Mouse (Mus musculus) embryo, embryonic 11.5 days (tissue): ENCODE data around the gene Spint2.

ENCODE experiments used
- DNase-seq: peaks from one replicate; pipeline ENCODE4 v3.0.0-alpha.2; 2012; ENCODE audit warnings: low read depth, low spot score

Spint2 gene

DNA sequence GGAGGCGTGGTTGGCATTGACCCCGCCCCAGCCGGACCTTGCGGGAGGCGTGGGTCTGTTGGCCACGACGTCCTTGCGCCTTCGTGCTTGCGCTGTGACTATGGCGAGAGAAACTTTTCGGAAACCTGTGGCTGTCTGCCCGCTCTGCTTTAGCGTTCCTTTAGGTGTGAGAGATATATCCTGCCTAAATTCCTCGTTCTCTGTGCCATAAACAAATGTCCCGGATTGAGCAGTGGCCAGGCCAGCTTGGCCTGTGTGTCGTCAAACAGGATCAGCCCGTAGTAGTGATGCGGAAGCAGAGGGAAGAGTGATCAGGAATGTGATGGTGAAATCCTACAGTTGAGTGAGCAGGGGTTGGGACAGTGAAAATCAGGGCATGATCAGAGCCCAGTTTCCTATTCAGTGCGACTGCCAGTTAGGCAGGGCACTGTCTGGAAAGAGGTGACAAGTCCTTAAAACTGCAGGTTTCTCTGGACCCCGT, 402 bp upstream of the Spint2 start:
- no peak for DNase-seq

GRCm38 (mm10) chr7:29280801-29281200, 911 bp downstream of the Spint2 start:
- no peak for DNase-seq

GRCm38 (mm10) chr7:29279924-29280323, 1.8 kb downstream of the Spint2 start:
- DNase-seq: no peak

DNA sequence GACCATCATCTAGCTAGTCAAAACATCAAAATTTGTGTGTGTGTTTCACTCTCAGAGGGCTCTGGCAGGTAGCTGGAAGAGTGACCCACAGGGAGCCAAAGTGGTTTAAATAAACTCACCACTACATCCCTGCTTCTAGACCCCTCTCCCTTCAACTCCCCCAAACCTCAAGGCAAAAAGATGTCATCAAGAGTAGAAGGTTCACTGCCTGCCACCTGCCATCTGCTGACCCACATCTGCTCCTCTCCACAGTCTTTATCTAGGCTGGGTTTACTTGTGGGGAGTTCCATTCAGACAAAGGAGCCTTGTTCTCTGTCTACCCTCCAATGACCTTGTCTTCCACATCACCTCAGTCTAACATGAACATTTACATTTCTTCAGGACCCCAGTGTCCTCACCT, 2.5 kb downstream of the Spint2 start:
- DNase-seq: no peak

DNA sequence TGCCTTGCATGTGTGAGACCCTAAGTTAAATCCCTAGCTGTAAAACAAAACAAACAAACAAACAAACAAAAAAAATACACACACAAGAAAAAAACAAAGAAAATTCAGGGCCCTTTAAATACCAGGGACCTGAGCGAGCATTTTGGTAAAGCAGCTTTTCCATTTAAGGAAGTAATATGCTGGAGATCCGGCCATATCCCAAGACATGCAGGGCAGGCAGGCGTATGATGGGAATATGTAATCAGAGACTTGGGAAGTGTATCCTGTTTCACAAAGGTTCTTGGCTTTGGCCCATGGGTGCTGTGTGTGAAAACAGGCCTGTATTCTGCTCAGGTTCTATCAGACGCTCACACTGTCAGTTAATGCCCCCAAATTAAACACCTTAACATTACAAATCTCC, 4.2 kb downstream of the Spint2 start:
- no peak for DNase-seq

GRCm38 (mm10) chr7:29276715-29277114, 5.0 kb downstream of the Spint2 start:
- DNase-seq: no peak

- DNase-seq: no peak
These were observed 9.8 kb downstream of the Spint2 start for GRCm38 (mm10) chr7:29271687-29272465.

GRCm38 (mm10) chr7:29270445-29270844, 11.3 kb downstream of the Spint2 start:
- DNase-seq: no peak

GRCm38 (mm10) chr7:29266931-29267330, 14.8 kb downstream of the Spint2 start:
- DNase-seq: no peak

DNA sequence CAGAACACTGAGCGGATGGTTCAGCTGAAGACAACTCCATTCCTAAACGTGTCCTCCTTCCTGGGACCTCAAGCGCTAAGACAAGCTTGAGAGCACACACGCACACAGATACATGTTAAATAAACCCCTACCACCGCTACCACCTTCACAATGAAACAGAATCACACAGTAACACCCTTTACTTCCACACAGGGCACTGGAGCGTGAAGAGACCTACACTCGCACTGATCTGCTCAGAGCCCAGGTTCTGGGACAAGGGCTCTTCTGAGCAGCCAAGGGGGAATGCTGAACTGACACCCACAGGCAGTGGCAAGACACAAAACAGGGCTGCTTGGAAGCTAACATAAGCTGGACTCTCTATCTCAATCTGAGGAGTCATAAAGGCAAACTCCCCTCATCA, 16.1 kb downstream of the Spint2 start:
- no peak for DNase-seq

GRCm38 (mm10) chr7:29263831-29264230, 17.9 kb downstream of the Spint2 start:
- DNase-seq: no peak

DNA sequence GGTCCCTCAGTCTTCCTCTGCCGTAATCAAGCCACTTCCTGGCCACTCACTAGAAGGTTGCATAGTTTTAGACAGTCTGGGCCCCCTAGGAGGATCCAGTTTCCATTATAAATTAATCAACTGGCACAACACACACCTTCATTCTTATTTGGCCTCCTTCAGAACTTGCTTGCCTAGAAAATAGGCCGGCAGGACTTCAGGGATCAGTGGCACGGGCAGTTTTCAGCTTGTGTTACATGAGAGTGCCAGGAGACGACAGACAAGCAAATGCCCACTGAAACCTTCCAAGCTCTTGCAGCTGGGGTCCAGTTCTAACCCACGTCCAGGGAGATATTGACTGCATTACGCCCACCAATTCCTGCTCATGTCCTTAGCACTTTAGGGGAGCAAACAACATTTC, 19.6 kb downstream of the Spint2 start:
- DNase-seq: no peak

DNA sequence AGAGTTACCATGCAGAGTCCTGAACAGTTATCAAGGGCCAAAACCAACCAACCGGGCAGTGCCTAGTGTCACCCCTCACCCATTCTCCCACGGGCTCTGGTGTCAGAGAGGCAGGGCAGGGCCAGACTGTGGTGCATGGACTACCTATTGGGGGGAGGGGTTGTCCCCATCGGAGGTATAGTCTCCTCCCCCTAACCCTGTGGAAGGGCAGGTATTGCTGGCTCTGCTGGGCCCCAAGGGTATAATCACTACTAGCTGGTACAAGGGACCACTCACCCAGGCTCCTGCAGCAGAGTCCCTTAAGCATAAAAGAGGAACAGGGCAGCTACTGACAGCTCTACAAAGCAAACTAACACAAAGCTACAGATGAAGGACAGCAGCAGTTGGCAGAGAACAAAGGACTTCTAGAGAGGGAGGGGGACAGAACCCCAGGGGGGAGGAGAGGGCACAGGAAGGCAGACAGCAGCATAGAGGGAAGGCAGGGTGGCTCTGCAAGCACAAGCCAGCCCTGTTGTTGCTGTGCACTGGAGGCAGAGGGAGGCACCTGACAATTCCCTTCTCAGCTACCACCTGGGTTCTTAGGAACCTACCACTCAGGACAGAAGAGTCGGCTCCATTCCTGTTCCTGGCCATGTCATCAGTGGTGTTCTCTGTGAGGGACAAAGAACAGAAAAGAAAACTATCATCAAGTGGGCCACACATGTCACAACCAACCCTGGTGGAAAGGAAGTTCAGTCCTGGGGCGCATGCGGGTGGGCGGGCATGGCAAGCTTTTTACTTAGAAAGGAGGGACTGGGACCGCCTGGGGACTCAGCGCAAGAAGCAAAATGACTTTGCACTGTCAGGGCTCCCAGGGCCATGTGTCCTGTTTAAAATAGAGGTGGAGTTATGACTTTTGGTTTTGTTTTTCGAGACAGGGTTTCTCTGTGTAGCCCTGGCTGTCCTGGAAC, 21.7 kb downstream of the Spint2 start:
- no peak for DNase-seq

- no peak for DNase-seq
These were observed 24.3 kb downstream of the Spint2 start for GRCm38 (mm10) chr7:29257368-29257767.

- DNase-seq: no peak
These were observed 25.8 kb downstream of the Spint2 start for GRCm38 (mm10) chr7:29255875-29256274.

GRCm38 (mm10) chr7:29253842-29254241, 27.9 kb downstream of the Spint2 start:
- no peak for DNase-seq

- DNase-seq: no peak
These were observed 30.5 kb downstream of the Spint2 start for GRCm38 (mm10) chr7:29251166-29251565.

GRCm38 (mm10) chr7:29248261-29248841, 33.4 kb downstream of the Spint2 start, which contains the start of gene 2200002D01Rik:
2200002D01Rik (minus strand) TSS chr7:29248466.
- no peak for DNase-seq

DNA sequence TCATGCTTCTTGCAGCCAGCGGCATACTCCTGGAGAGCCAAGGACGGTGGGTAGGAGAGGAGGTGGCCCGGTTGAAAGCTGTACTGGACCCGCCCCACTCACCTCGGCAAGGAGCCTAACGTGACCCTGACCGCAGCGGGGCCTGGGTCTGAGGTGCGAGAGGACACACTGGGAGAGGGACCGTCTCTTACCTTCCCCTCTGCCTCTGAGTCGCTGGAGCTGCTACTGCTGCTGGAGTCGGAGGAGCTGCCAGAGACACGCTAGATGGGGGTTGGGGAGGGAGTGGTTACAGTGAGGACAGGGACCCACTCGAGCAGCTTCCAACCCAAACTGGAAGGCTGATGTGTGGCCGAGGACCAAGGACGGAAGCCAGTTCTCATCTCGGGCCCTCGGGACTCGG, 34.0 kb downstream of the Spint2 start:
- no peak for DNase-seq

DNA sequence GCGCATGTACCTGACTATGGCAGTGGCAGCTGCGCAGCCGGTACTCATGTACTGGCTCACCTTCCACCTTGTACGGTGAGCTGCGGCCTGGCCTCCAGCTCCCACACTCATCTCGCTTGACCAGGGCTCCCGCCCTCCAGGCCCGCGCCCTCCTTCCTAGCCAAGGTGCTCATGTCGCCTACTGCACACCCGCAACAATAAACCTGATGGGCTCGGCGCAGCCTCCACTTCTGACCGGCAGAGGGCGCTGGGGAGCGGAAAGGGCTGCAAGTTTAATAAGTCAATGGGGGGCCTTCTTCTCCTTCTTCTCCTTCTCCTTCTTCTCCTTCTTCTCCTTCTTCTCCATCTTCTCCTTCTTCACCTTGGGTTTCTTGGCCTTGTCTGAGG, 34.4 kb downstream of the Spint2 start:
- peak; percentile 56 for DNase-seq

GRCm38 (mm10) chr7:29246619-29247313, 34.9 kb downstream of the Spint2 start:
- no peak for DNase-seq
